Mouse (Mus musculus): Measurements from ENCODE around the gene Clmp. TPM values are rescaled to one million over a fixed set of nuclear protein-coding genes. Genes with fewer than 3 reads are reported as not detected.
A peak's percentile ranks its signal among the peaks of the same experiment; 100 is the strongest.

Clmp gene
- polyA plus RNA-seq, 1 experiment from 2014 or later, result 72.3 TPM

- Histone ChIP-seq H3K4me1 (ENCODE audit: control insufficient read depth, insufficient read depth, low read length) (no peaks in the 10 kb centered on the region), H3K27me3 (ENCODE audit: control insufficient read depth, insufficient read depth, low read length) (no peaks in the 10 kb centered on the region), H3K4me2 (ENCODE audit: low read depth, low read length) (no peak overlapping the region), H3K4me3 (ENCODE audit: low read depth, low read length) (no peak overlapping the region), H3K9ac (replicated peaks; ENCODE audit: low read length) (no peak overlapping the region), H3K9me3 (replicated peaks; ENCODE audit: control insufficient read depth, low read length) (no peaks in the 10 kb centered on the region), H3K27ac (replicated peaks; ENCODE audit: low read depth, low read length) (no peak overlapping the region), H3K36me3 (replicated peaks; ENCODE audit: control insufficient read depth, insufficient read depth, low read depth, low read length) (peaks cover 6% of the 10 kb centered on the region)
- ATAC-seq (replicated peaks; ENCODE audit: insufficient number of reproducible peaks, low FRiP score, low TSS enrichment, low read depth) (peak; percentile 25; the same call in 1 of the 2 replicates), DNase-seq (ENCODE audit: low spot score) (peak; percentile 78)
- WGBS, result 15% methylated on average over 5 of the region's 5 CpGs
These were observed 120.9 kb downstream of the Clmp start for GRCm38 (mm10) chr9:40806440-40807288.

- no peaks in the 10 kb centered on the region for H3K4me1 ChIP-seq (ENCODE audit: control insufficient read depth, insufficient read depth, low read length)
- H3K4me2 ChIP-seq (ENCODE audit: low read depth, low read length), result no peak overlapping the region
- no peak overlapping the region for H3K9ac ChIP-seq (replicated peaks; ENCODE audit: low read length)
- ATAC-seq (replicated peaks; ENCODE audit: insufficient number of reproducible peaks, low FRiP score, low TSS enrichment, low read depth) (0 out of 2 replicates have a peak, but pooled peaks have one; percentile 1), DNase-seq (ENCODE audit: low spot score) (peak; percentile 78)
- H3K27ac ChIP-seq (replicated peaks; ENCODE audit: low read depth, low read length), result 0 out of 2 replicates have a peak overlapping the region, but pooled peaks have one; percentile 8
- 21% methylated on average over 11 of the region's 11 CpGs for WGBS
- H3K27me3 ChIP-seq (ENCODE audit: control insufficient read depth, insufficient read depth, low read length), result no peaks in the 10 kb centered on the region
- H3K9me3 ChIP-seq (replicated peaks; ENCODE audit: control insufficient read depth, low read length), result no peaks in the 10 kb centered on the region
- H3K36me3 ChIP-seq (replicated peaks; ENCODE audit: control insufficient read depth, insufficient read depth, low read depth, low read length), result peaks cover 6% of the 10 kb centered on the region
- no peak overlapping the region for H3K4me3 ChIP-seq (ENCODE audit: low read depth, low read length)
These were observed 121.6 kb downstream of the Clmp start for GRCm38 (mm10) chr9:40807289-40807920.

DNA sequence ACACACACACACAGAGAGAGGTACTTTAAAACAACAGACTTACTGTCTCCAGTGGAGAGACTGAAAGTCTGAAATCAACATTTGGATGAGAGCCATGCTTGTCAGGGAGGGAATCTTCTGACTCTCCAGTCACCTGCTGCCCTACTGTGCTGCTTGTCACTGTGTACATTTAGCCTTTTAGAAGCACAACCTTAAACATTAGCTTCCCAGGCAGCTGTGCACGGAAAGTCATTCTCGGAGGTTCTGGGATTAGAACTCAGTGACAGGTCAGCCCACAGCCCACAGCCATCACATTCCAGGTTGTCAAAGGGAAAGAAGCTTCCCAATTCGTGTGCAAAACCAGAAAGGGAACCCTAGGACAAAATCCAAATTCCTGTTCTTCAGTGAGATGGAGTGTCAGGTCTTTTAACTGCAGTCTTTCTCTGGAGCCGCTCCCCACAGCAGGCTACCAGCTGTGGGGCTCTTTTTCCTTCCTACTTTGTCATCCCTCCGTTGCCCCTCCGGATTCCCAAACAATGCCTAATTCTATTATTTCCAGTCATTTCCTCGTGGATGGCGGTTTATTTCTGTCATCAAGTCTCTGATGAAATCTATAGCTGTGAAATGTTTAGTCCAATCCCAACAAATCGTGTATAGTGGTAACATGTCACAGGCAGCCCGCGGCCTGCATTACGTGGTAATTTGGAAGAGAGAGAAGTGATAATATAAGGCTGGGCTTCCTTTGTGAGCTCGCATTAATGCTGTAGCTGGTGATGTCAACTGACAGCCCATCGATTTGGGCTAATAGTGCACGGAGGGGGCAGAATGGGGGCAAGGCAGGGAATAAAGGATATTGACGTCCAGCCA, 122.5 kb downstream of the Clmp start:
- no peaks in the 10 kb centered on the region for H3K4me1 ChIP-seq (ENCODE audit: control insufficient read depth, insufficient read depth, low read length)
- 0 out of 2 replicates have a peak overlapping the region, but pooled peaks have one; percentile 8 for H3K27ac ChIP-seq (replicated peaks; ENCODE audit: low read depth, low read length)
- no peak overlapping the region for H3K4me2 ChIP-seq (ENCODE audit: low read depth, low read length)
- WGBS, result 41% methylated on average over 16 of the region's 16 CpGs
- H3K27me3 ChIP-seq (ENCODE audit: control insufficient read depth, insufficient read depth, low read length), result no peaks in the 10 kb centered on the region
- no peak overlapping the region for H3K4me3 ChIP-seq (ENCODE audit: low read depth, low read length)
- no peak for DNase-seq (ENCODE audit: low spot score)
- ATAC-seq (replicated peaks; ENCODE audit: insufficient number of reproducible peaks, low FRiP score, low TSS enrichment, low read depth), result no peak
- H3K9me3 ChIP-seq (replicated peaks; ENCODE audit: control insufficient read depth, low read length), result no peaks in the 10 kb centered on the region
- peaks cover 6% of the 10 kb centered on the region for H3K36me3 ChIP-seq (replicated peaks; ENCODE audit: control insufficient read depth, insufficient read depth, low read depth, low read length)
- H3K9ac ChIP-seq (replicated peaks; ENCODE audit: low read length), result no peak overlapping the region

- Histone ChIP-seq H3K9ac (replicated peaks; ENCODE audit: low read length) (no peak overlapping the region), H3K4me1 (ENCODE audit: control insufficient read depth, insufficient read depth, low read length) (no peaks in the 10 kb centered on the region), H3K36me3 (replicated peaks; ENCODE audit: control insufficient read depth, insufficient read depth, low read depth, low read length) (peaks cover 6% of the 10 kb centered on the region), H3K27me3 (ENCODE audit: control insufficient read depth, insufficient read depth, low read length) (no peaks in the 10 kb centered on the region), H3K27ac (replicated peaks; ENCODE audit: low read depth, low read length) (no peak overlapping the region), H3K4me2 (ENCODE audit: low read depth, low read length) (no peak overlapping the region), H3K4me3 (ENCODE audit: low read depth, low read length) (no peak overlapping the region), H3K9me3 (replicated peaks; ENCODE audit: control insufficient read depth, low read length) (no peaks in the 10 kb centered on the region)
- DNase-seq (ENCODE audit: low spot score) (no peak), ATAC-seq (replicated peaks; ENCODE audit: insufficient number of reproducible peaks, low FRiP score, low TSS enrichment, low read depth) (no peak)
- WGBS, result 70% methylated on average over 8 of the region's 8 CpGs
These were observed 123.1 kb downstream of the Clmp start for GRCm38 (mm10) chr9:40808907-40809280.

DNA sequence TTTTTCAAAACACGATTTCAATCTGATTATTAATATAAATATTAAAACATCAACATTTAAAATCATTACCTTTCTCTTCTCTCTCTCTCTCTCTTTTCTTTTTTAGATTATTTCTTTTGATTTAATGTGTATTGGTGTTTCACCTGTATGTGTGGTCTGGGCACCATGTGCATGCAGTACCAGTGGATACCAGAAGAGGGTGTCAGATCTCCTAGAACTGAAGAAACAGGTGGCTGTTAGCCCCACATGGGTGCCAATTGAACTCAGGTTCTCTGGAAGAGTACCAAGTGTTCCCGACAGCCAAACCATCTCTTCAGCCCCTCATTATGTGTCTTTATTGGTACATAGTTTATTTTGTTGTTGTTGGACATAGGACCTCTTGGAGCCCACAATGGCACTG, 126.1 kb downstream of the Clmp start:
- ATAC-seq (replicated peaks; ENCODE audit: insufficient number of reproducible peaks, low FRiP score, low TSS enrichment, low read depth) (no peak), DNase-seq (ENCODE audit: low spot score) (no peak)
- no peaks in the 10 kb centered on the region for H3K36me3 ChIP-seq (replicated peaks; ENCODE audit: control insufficient read depth, insufficient read depth, low read depth, low read length)
- no peak overlapping the region for H3K27ac ChIP-seq (replicated peaks; ENCODE audit: low read depth, low read length)
- H3K4me2 ChIP-seq (ENCODE audit: low read depth, low read length), result no peak overlapping the region
- H3K9me3 ChIP-seq (replicated peaks; ENCODE audit: control insufficient read depth, low read length), result no peaks in the 10 kb centered on the region
- H3K27me3 ChIP-seq (ENCODE audit: control insufficient read depth, insufficient read depth, low read length), result no peaks in the 10 kb centered on the region
- no peaks in the 10 kb centered on the region for H3K4me1 ChIP-seq (ENCODE audit: control insufficient read depth, insufficient read depth, low read length)
- no peak overlapping the region for H3K9ac ChIP-seq (replicated peaks; ENCODE audit: low read length)
- no peak overlapping the region for H3K4me3 ChIP-seq (ENCODE audit: low read depth, low read length)
- 46% methylated on average over 2 of the region's 2 CpGs for WGBS

GRCm38 (mm10) chr9:40814060-40814459, 128.3 kb downstream of the Clmp start:
- Histone ChIP-seq H3K36me3 (replicated peaks; ENCODE audit: control insufficient read depth, insufficient read depth, low read depth, low read length) (no peaks in the 10 kb centered on the region), H3K27ac (replicated peaks; ENCODE audit: low read depth, low read length) (no peak overlapping the region), H3K4me2 (ENCODE audit: low read depth, low read length) (no peak overlapping the region), H3K9me3 (replicated peaks; ENCODE audit: control insufficient read depth, low read length) (no peaks in the 10 kb centered on the region), H3K9ac (replicated peaks; ENCODE audit: low read length) (no peak overlapping the region), H3K27me3 (ENCODE audit: control insufficient read depth, insufficient read depth, low read length) (no peaks in the 10 kb centered on the region), H3K4me3 (ENCODE audit: low read depth, low read length) (no peak overlapping the region), H3K4me1 (ENCODE audit: control insufficient read depth, insufficient read depth, low read length) (no peaks in the 10 kb centered on the region)
- ATAC-seq (replicated peaks; ENCODE audit: insufficient number of reproducible peaks, low FRiP score, low TSS enrichment, low read depth), result no peak
- WGBS, result 88% methylated on average over 7 of the region's 7 CpGs
- DNase-seq (ENCODE audit: low spot score), result no peak

DNA sequence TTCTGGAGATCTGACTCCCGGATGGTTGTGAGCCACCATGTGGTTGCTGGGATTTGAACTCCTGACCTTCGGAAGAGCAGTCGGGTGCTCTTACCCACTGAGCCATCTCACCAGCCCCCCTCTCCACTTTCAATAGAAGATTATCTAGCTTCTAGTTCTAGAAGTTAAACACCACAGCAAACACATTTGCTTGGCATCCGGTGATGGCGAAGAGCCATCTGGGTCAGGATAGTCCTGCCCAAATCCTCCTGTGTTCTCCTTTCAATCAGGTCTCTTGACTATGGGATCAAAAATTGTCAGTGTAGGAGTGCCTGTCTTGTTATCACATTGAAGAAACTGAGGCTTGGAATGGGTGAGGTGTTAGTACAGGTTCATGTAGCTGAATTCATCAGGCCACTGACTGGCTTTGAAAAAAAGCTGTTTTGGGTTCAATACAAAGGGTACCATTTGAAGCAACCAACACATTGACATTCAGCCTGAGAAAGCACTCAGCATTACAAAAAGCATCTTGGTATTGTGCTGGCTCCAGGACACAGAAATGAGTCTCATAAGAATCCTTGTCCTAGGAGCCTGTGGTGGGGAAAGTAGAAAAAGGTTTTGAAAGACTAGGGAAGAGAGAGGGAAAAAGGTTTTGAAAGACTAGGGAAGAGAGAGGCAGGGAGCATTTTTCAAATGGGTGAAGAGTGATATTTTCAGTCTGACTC, 131.7 kb downstream of the Clmp start:
- no peaks in the 10 kb centered on the region for H3K36me3 ChIP-seq (replicated peaks; ENCODE audit: control insufficient read depth, insufficient read depth, low read depth, low read length)
- DNase-seq (ENCODE audit: low spot score) (no peak), ATAC-seq (replicated peaks; ENCODE audit: insufficient number of reproducible peaks, low FRiP score, low TSS enrichment, low read depth) (no peak)
- no peak overlapping the region for H3K4me2 ChIP-seq (ENCODE audit: low read depth, low read length)
- no peak overlapping the region for H3K27ac ChIP-seq (replicated peaks; ENCODE audit: low read depth, low read length)
- H3K9me3 ChIP-seq (replicated peaks; ENCODE audit: control insufficient read depth, low read length), result no peaks in the 10 kb centered on the region
- H3K4me3 ChIP-seq (ENCODE audit: low read depth, low read length), result no peak overlapping the region
- H3K27me3 ChIP-seq (ENCODE audit: control insufficient read depth, insufficient read depth, low read length), result no peaks in the 10 kb centered on the region
- 84% methylated on average over 5 of the region's 5 CpGs for whole genome bisulfite sequencing
- H3K9ac ChIP-seq (replicated peaks; ENCODE audit: low read length), result no peak overlapping the region
- no peaks in the 10 kb centered on the region for H3K4me1 ChIP-seq (ENCODE audit: control insufficient read depth, insufficient read depth, low read length)
